Comparison of ENCODE assay signal across 10 mouse cellular contexts in the genomic region with DNA sequence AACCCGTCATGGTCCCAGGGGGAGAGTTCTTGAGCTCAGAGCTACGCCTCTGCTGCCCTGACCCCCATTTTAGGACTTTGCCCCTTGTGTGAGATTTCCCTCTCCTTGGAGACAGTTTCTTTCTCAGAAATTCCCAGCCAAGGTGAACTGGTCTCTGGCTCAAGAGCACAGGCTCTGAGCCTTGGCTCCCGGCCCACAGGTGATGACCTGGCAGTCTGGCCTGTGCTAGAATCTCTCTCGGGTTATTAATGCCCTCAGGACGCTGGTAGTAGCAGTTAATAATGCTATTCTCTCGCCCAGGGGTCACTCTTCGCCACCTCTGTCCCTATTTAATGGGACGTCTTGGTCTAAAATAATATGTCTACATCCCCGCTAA. TPM values are rescaled to one million over a fixed set of nuclear protein-coding genes. Genes with fewer than 3 reads are reported as not detected.
DNase-seq lines count a peak whose midpoint lies in the region; ATAC-seq and TF ChIP-seq lines count a peak whose summit lies in the region.
"Had no signal": no experiment of that assay in that cellular context is flagged by ENCODE, and none has a peak within 500 bp of the region (broad histone marks: within the 10 kb centered on the region; RNA-seq: fewer than 3 reads in every experiment).

No protein-coding gene starts in this region.

- DNase-seq in gastrocnemius, adult 2 months: peak; percentile 23
- DNase-seq in gastrocnemius, adult 18-20 months (ENCODE audit: low spot score): no peak
- no peak for DNase-seq in kidney, postnatal 0 days (ENCODE audit: low spot score)
- peak; percentile 48 to 64 for DNase-seq in lung, postnatal 4 days
- DNase-seq in frontal cortex, postnatal 14 days (ENCODE audit: low spot score in 2 of 2): no peak
- DNase-seq in spleen, adult 18-20 months: no peak

- no peaks in the 10 kb centered on the region for H3K27me3 ChIP-seq in heart, embryonic 13.5 days (replicated peaks)
- no peaks in the 10 kb centered on the region for H3K27me3 ChIP-seq in kidney, postnatal 0 days (ENCODE audit: insufficient read depth, low read length)
- H3K27me3 ChIP-seq: CH12.LX; megakaryocyte, embryonic 14.5 days had no signal

- H3K4me1 ChIP-seq in bone marrow macrophage, adult 2 months (ENCODE audit: control insufficient read depth, insufficient read depth, low read length): peaks cover 9% of the 10 kb centered on the region
- peaks cover 18% of the 10 kb centered on the region for H3K4me1 ChIP-seq in heart, embryonic 13.5 days
- no peaks in the 10 kb centered on the region for H3K4me1 ChIP-seq in kidney, postnatal 0 days (replicated peaks; ENCODE audit: insufficient read depth, low read length)

- H3K4me2 ChIP-seq in heart, embryonic 13.5 days: peak overlapping the region; percentile 98
- peak overlapping the region; percentile 91 for H3K4me2 ChIP-seq in kidney, postnatal 0 days (ENCODE audit: low read length)

- H3K9me3 ChIP-seq in heart, embryonic 13.5 days: no peaks in the 10 kb centered on the region
- no peaks in the 10 kb centered on the region for H3K9me3 ChIP-seq in kidney, postnatal 0 days (replicated peaks; ENCODE audit: low read length)

- H3K27ac ChIP-seq in gastrocnemius, adult 2 months: peak overlapping the region; percentile 81
- H3K27ac ChIP-seq in bone marrow macrophage, adult 2 months (ENCODE audit: insufficient read depth, low read depth, low read length): no peak overlapping the region
- H3K27ac ChIP-seq in heart, embryonic 13.5 days (replicated peaks): peak overlapping the region; percentile 77
- peak overlapping the region; percentile 92 for H3K27ac ChIP-seq in kidney, postnatal 0 days

- 14% methylated on average over 9 of the region's 9 CpGs for WGBS in heart, embryonic 13.5 days
- 12% methylated on average over 9 of the region's 9 CpGs for WGBS in kidney, postnatal 0 days

- peaks cover 15% of the 10 kb centered on the region for H3K36me3 ChIP-seq in heart, embryonic 13.5 days
- H3K36me3 ChIP-seq in kidney, postnatal 0 days (ENCODE audit: insufficient read depth, low read length): peaks cover 3% of the 10 kb centered on the region; the same call in 1 of the 2 replicates

- intact Hi-C loops in gastrocnemius, adult 2 months (cut with DNase I): loop anchor here (5.0 kb wide), 1 partner anchor 100 kb away; a partner anchor contains a TSS

- TF ChIP-seq POLR2A in bone marrow macrophage, adult 2 months (IDR thresholded peaks at IDR 0.05; ENCODE audit: borderline replicate concordance, low read depth, low read length): no peak

- H3K4me3 ChIP-seq in gastrocnemius, adult 2 months: peak overlapping the region; percentile 85
- H3K4me3 ChIP-seq in bone marrow macrophage, adult 2 months (ENCODE audit: insufficient read depth, low read length): peak overlapping the region; percentile 62; the same call in 1 of the 2 replicates
- peak overlapping the region; percentile 65 for H3K4me3 ChIP-seq in heart, embryonic 13.5 days
- H3K4me3 ChIP-seq in kidney, postnatal 0 days (replicated peaks; ENCODE audit: low read depth, low read length): peak overlapping the region; percentile 51

- no peak; the same call in 1 of the 2 replicates for ATAC-seq in heart, embryonic 13.5 days (ENCODE audit: extremely low read depth, insufficient number of reproducible peaks, low FRiP score, low TSS enrichment)
- peak; percentile 69 for ATAC-seq in kidney, postnatal 0 days (replicated peaks; ENCODE audit: low FRiP score, low read depth)

- H3K9ac ChIP-seq in heart, embryonic 13.5 days: peak overlapping the region; percentile 84
- peak overlapping the region; percentile 62 for H3K9ac ChIP-seq in kidney, postnatal 0 days (ENCODE audit: low read depth, low read length)

- no peak for TF ChIP-seq CTCF in gastrocnemius, adult 2 months (IDR thresholded peaks at IDR 0.05)
- TF ChIP-seq CTCF in bone marrow macrophage, adult 2 months (IDR thresholded peaks at IDR 0.05; ENCODE audit: low read depth, low read length): no peak
- no peak for TF ChIP-seq CTCF in kidney, postnatal 0 days (IDR thresholded peaks at IDR 0.05; ENCODE audit: low read depth)

RNA-seq across cellular contexts. Expression of a gene that starts 19.6 kb away (rescaled TPM):
- total RNA-seq in gastrocnemius, adult 2 months (2021): under 1 TPM; 0.54 to 0.98 TPM
- total RNA-seq in gastrocnemius, adult 18-20 months (2021): under 1 TPM; 0.34 to 0.36 TPM
- 10.7 TPM in 2 replicates for polyA plus RNA-seq in bone marrow macrophage, adult 2 months (2012; ENCODE audit: insufficient read depth, insufficient read length, missing spikeins)
- 12.6 and 15.2 TPM in 2 replicates for polyA plus RNA-seq in heart, embryonic 13.5 days (2015; fragmentation: Nextera tagmentation; extraction: Ambion mirVana)
- polyA plus RNA-seq in kidney, postnatal 0 days (2015; fragmentation: Nextera tagmentation; extraction: Ambion mirVana): 16.9 and 18.2 TPM in 2 replicates

Comparison
In these comparisons a context has a peak if more than half of its experiments do, and no peak if none do; other contexts are left out.
1. DNase-seq: peak in gastrocnemius, adult 2 months (single experiment) and lung, postnatal 4 days (2 of 2); none in gastrocnemius, adult 18-20 months (single experiment), kidney, postnatal 0 days (single experiment), frontal cortex, postnatal 14 days (0 of 2) and spleen, adult 18-20 months (0 of 2).
2. Peak in every context shown above with its lines, with median percentiles within 50 percentile points of each other: H3K4me3 ChIP-seq.